Mouse (Mus musculus) forebrain, embryonic 10.5 days (tissue): ENCODE results near the gene Apon. TPM values are rescaled to one million over a fixed set of nuclear protein-coding genes. Genes with fewer than 3 reads are reported as not detected.
A peak's percentile ranks its signal among the peaks of the same experiment; 100 is the strongest.

Experiments used
- DNase-seq: peaks from one replicate; pipeline ENCODE4 v3.0.0-alpha.2; 2017; ENCODE audit warnings: low spot score; ENCODE audit errors: extremely low spot score
- H3K27ac ChIP-seq: fragments of 300-500 bp; sonication (generic); 2 replicates; pipeline ENCODE4 v1.5.1; 2016; ENCODE audit warnings: mild to moderate bottlenecking
- H3K27me3 ChIP-seq: fragments of 300-500 bp; sonication (generic); 2 replicates; pipeline ENCODE4 v1.6.1; 2016; ENCODE audit warnings: mild to moderate bottlenecking; ENCODE audit not compliant: poor library complexity, severe bottlenecking
- H3K36me3 ChIP-seq: fragments of 300-500 bp; sonication (generic); replicated peaks from 2 replicates; pipeline ENCODE4 v1.6.1; 2016; ENCODE audit warnings: mild to moderate bottlenecking, moderate library complexity
- H3K4me1 ChIP-seq: fragments of 300-500 bp; sonication (generic); 2 replicates; pipeline ENCODE4 v1.6.1; 2016
- H3K4me3 ChIP-seq: fragments of 300-500 bp; sonication (generic); 2 replicates; pipeline ENCODE4 v1.5.1; 2016; ENCODE audit warnings: mild to moderate bottlenecking, moderate library complexity
- H3K9me3 ChIP-seq: fragments of 300-500 bp; sonication (generic); 2 replicates; pipeline ENCODE4 v1.6.1; 2016; ENCODE audit warnings: mild to moderate bottlenecking, moderate library complexity
- WGBS: fragments of 180-500 bp; shearing (Covaris S2); methylation state at CpG from one replicate; pipeline ENCODE4 v1.1.7; 2016; 5-methylcytosine and 5-hydroxymethylcytosine counted together
- polyA plus RNA-seq: library from polyadenylated mRNA; unstranded; fragments of >200 nt; fragmentation: Nextera tagmentation; extraction: Ambion mirVana; gene quantifications from 2 replicates; pipeline ENCODE4 v1.2.1, GENCODE M21; 2016

Gene Apon
- polyA plus RNA-seq, 1 experiment from 2014 or later = 1.1 TPM

- Histone ChIP-seq H3K36me3 (peaks cover 15% of the 10 kb centered on the region), H3K27ac (no peak overlapping the region), H3K4me1 (peaks cover 8% of the 10 kb centered on the region; the same call in 1 of the 2 replicates), H3K4me3 (no peak overlapping the region), H3K9me3 (no peaks in the 10 kb centered on the region), H3K27me3 (no peaks in the 10 kb centered on the region)
- 82% methylated on average over 13 of the region's 13 CpGs for WGBS
- DNase-seq = no peak
These were observed 42.6 kb downstream of the Apon start for GRCm38 (mm10) chr10:128296370-128297090.

- no peaks in the 10 kb centered on the region for H3K27me3 ChIP-seq
- peaks cover 9% of the 10 kb centered on the region for H3K36me3 ChIP-seq
- WGBS = 86% methylated on average over 4 of the region's 4 CpGs
- no peak overlapping the region for H3K4me3 ChIP-seq
- H3K4me1 ChIP-seq = peaks cover 10% of the 10 kb centered on the region
- DNase-seq = no peak
- no peaks in the 10 kb centered on the region for H3K9me3 ChIP-seq
- no peak overlapping the region for H3K27ac ChIP-seq
These were observed 43.3 kb downstream of the Apon start for GRCm38 (mm10) chr10:128297221-128297620.

DNA sequence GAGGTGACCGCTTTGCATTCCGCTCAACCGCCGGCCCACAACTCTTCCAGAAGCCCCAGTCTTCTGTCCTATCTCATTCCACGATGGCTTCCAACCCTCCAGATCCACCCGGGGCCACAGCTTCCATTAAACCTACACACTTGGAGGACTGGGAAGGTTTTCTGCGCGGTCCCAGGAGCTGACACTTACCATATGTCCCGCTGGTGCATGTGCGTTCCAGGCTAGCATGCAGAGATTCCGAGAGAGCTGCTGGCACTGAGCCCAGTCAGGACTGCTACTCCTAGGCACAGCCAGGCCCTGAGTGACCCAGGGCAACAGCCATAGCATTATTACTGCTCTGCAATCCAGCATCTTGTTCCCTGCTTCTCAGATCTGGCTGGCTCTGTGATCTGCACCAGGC is 43.7 kb downstream of the Apon start:
- Histone ChIP-seq H3K4me3 (no peak overlapping the region), H3K27me3 (no peaks in the 10 kb centered on the region), H3K9me3 (no peaks in the 10 kb centered on the region), H3K27ac (no peak overlapping the region), H3K36me3 (peaks cover 5% of the 10 kb centered on the region), H3K4me1 (peaks cover 14% of the 10 kb centered on the region)
- 86% methylated on average over 11 of the region's 11 CpGs for WGBS
- no peak for DNase-seq

GRCm38 (mm10) chr10:128298243-128298642 is 44.3 kb downstream of the Apon start:
- Histone ChIP-seq H3K4me3 (no peak overlapping the region), H3K27me3 (no peaks in the 10 kb centered on the region), H3K27ac (no peak overlapping the region), H3K36me3 (no peaks in the 10 kb centered on the region), H3K4me1 (peaks cover 16% of the 10 kb centered on the region), H3K9me3 (no peaks in the 10 kb centered on the region)
- no peak for DNase-seq
- 77% methylated on average over 6 of the region's 6 CpGs for WGBS

GRCm38 (mm10) chr10:128298702-128299171 is 44.8 kb downstream of the Apon start, which contains the start of gene Il23a:
Gene Il23a (minus strand): TSS chr10:128298752.
- no peak for DNase-seq
- H3K27ac ChIP-seq = no peak within 1 kb of the TSS
- no peaks in the 10 kb centered on the region for H3K27me3 ChIP-seq
- 87% methylated on average over 11 of the region's 11 CpGs for WGBS
- H3K9me3 ChIP-seq = no peaks in the 10 kb centered on the region
- H3K4me1 ChIP-seq = peaks cover 19% of the 10 kb centered on the region
- no peaks in the 10 kb centered on the region for H3K36me3 ChIP-seq
- H3K4me3 ChIP-seq = no peak within 1 kb of the TSS

DNA sequence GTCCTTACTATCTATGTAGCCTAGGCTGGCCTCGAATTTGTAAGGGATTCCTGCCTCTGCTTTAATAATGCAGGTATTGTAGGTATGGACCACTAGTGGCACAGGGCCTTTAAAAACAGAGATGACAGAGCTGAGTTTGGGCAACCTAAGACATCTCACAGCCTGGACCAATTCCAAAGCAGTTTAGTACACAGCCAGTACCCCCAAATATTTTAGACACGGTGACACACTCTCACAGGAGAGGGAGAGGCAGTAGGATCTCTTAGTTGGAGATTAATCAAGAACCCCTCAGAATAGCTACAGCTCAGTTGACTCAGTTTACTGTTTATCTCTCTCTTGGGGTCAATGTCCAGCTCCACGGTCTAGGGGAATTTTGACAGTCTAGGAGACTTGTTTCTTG is 48.5 kb downstream of the Apon start:
- H3K36me3 ChIP-seq = peaks cover 20% of the 10 kb centered on the region
- H3K4me1 ChIP-seq = peaks cover 21% of the 10 kb centered on the region
- H3K27ac ChIP-seq = peak overlapping the region; percentile 91
- H3K9me3 ChIP-seq = no peaks in the 10 kb centered on the region
- peak; percentile 19 for DNase-seq
- WGBS = 54% methylated on average over 3 of the region's 3 CpGs
- no peaks in the 10 kb centered on the region for H3K27me3 ChIP-seq
- peak overlapping the region; percentile 60 for H3K4me3 ChIP-seq

DNA sequence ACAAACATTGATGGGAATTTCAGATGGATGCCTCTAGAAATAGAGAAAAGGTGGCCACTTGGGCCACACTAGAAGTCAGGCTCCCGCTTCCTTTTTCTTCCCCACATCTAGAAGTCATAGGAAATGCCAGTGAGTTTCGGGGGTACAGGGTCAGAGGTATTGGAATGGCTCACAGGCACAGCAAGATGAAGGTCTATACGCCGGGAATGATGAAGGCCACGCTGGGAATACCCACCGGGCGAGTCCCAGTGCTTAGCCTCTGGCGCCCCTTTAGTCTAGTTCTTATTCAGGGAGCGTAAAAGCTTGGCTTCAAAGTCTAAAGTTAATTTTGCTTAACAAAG is 48.9 kb downstream of the Apon start:
- no peaks in the 10 kb centered on the region for H3K27me3 ChIP-seq
- 1% methylated on average over 9 of the region's 9 CpGs for WGBS

GRCm38 (mm10) chr10:128303126-128304021 is 49.5 kb downstream of the Apon start, which contains the start of gene Pan2:
Gene Pan2 (plus strand): TSS chr10:128303335.
- Histone ChIP-seq H3K27me3 (no peaks in the 10 kb centered on the region), H3K9me3 (no peaks in the 10 kb centered on the region), H3K36me3 (peaks cover 26% of the 10 kb centered on the region), H3K4me1 (peaks cover 21% of the 10 kb centered on the region), H3K27ac (peak within 1 kb of the TSS; percentile 91), H3K4me3 (peak within 1 kb of the TSS; percentile 60)
- 2% methylated on average over 37 of the region's 37 CpGs for WGBS
- peak; percentile 100 for DNase-seq

More for the DNA sequence above, 48.9 kb downstream of the Apon start:
- Histone ChIP-seq H3K27ac (peak overlapping the region; percentile 91), H3K9me3 (no peaks in the 10 kb centered on the region), H3K4me1 (peaks cover 21% of the 10 kb centered on the region), H3K4me3 (peak overlapping the region; percentile 60), H3K36me3 (peaks cover 20% of the 10 kb centered on the region)
- DNase-seq = no peak

Other genes with a start within 250 kb of the Apon start
- not detected in 2 replicates for gene Hsd17b6, start 246.5 kb upstream of the Apon start, polyA plus RNA-seq
- 123 TPM in 2 replicates for gene Prim1, start 238.9 kb upstream of the Apon start, polyA plus RNA-seq
- gene Naca, start 218.5 kb upstream of the Apon start, polyA plus RNA-seq = 930 and 977 TPM in 2 replicates
- 733 and 767 TPM in 2 replicates for gene Ptges3, start 195.1 kb upstream of the Apon start, polyA plus RNA-seq
- 2,314 and 2,329 TPM in 2 replicates for gene Atp5b, start 170.8 kb upstream of the Apon start, polyA plus RNA-seq
- 13.5 and 15.2 TPM in 2 replicates for gene Baz2a, start 162.5 kb upstream of the Apon start, polyA plus RNA-seq
- 26.6 and 28.6 TPM in 2 replicates for gene Rbms2, start 73.8 kb upstream of the Apon start, polyA plus RNA-seq
- 1.5 and 2.3 TPM in 2 replicates for gene Gls2, start 59.6 kb upstream of the Apon start, polyA plus RNA-seq
- gene Spryd4, start 42.3 kb upstream of the Apon start, polyA plus RNA-seq = 29.9 and 32.3 TPM in 2 replicates
- 0.55 and 0.69 TPM in 2 replicates for gene Mip, start 28.3 kb upstream of the Apon start, polyA plus RNA-seq
- gene Timeless, start 22.0 kb upstream of the Apon start, polyA plus RNA-seq = 108 and 112 TPM in 2 replicates
- not detected in 2 replicates for gene Apof, start 14.6 kb downstream of the Apon start, polyA plus RNA-seq
- gene Stat2, start 16.5 kb downstream of the Apon start, polyA plus RNA-seq = 10.7 and 11.2 TPM in 2 replicates
- gene Il23a, start 44.7 kb downstream of the Apon start, polyA plus RNA-seq = not detected in 2 replicates
- 42.1 and 45.3 TPM in 2 replicates for gene Pan2, start 49.2 kb downstream of the Apon start, polyA plus RNA-seq
- gene Cnpy2, start 68.4 kb downstream of the Apon start, polyA plus RNA-seq = 253 and 256 TPM in 2 replicates
- gene Cs, start 83.6 kb downstream of the Apon start, polyA plus RNA-seq = 256 and 265 TPM in 2 replicates
- gene Coq10a, start 114.9 kb downstream of the Apon start, polyA plus RNA-seq = 9.2 and 10.1 TPM in 2 replicates
- gene Ankrd52, start 123.0 kb downstream of the Apon start, polyA plus RNA-seq = 11.1 and 13.1 TPM in 2 replicates
- gene Slc39a5, start 147.1 kb downstream of the Apon start, polyA plus RNA-seq = 0.30 TPM in 1 of 2 replicates, not detected in the other
- 161 and 164 TPM in 2 replicates for gene Nabp2, start 157.4 kb downstream of the Apon start, polyA plus RNA-seq
- gene Rnf41, start 157.6 kb downstream of the Apon start, polyA plus RNA-seq = 40.9 and 42.9 TPM in 2 replicates
- 72.0 and 73.6 TPM in 2 replicates for gene Smarcc2, start 205.2 kb downstream of the Apon start, polyA plus RNA-seq
- 712 and 780 TPM in 2 replicates for gene Myl6, start 240.0 kb downstream of the Apon start, polyA plus RNA-seq
- 1.9 and 2.0 TPM in 2 replicates for gene Myl6b, start 244.6 kb downstream of the Apon start, polyA plus RNA-seq